Mouse (Mus musculus) stomach, embryonic 16.5 days (tissue): Measurements from ENCODE around the gene Mei1. TPM values are rescaled to one million over a fixed set of nuclear protein-coding genes. Genes with fewer than 3 reads are reported as not detected.
A peak's percentile ranks its signal among the peaks of the same experiment; 100 is the strongest.

Experiments used
- ATAC-seq: fragments of 200-750 bp; cut with Nextera tagmentation; 2 replicates; pipeline ENCODE4 v1.8.0; 2017; ENCODE audit warnings: moderate number of reproducible peaks, moderate TSS enrichment; ENCODE audit not compliant: insufficient read depth, low FRiP score
- H3K27ac ChIP-seq: fragments of 300-500 bp; sonication (generic); 2 replicates; pipeline ENCODE4 v1.5.1; 2014; ENCODE audit warnings: low read length
- H3K27me3 ChIP-seq: fragments of 300-500 bp; sonication (generic); 2 replicates; pipeline ENCODE4 v1.6.1; 2014; ENCODE audit warnings: low read length, control low read depth, mixed read lengths; ENCODE audit not compliant: control insufficient read depth, insufficient read depth
- H3K36me3 ChIP-seq: fragments of 300-500 bp; sonication (generic); 2 replicates; pipeline ENCODE4 v1.6.1; 2014; ENCODE audit warnings: low read length; ENCODE audit not compliant: control insufficient read depth, insufficient read depth
- H3K4me1 ChIP-seq: fragments of 300-500 bp; sonication (generic); 2 replicates; pipeline ENCODE4 v1.6.1; 2014; ENCODE audit warnings: low read length, control low read depth, mixed read lengths; ENCODE audit not compliant: control insufficient read depth, insufficient read depth
- H3K4me2 ChIP-seq: fragments of 300-500 bp; sonication (generic); 2 replicates; pipeline ENCODE4 v1.6.1; 2014; ENCODE audit warnings: low read depth, low read length, mixed read lengths
- H3K4me3 ChIP-seq: fragments of 300-500 bp; sonication (generic); replicated peaks from 2 replicates; pipeline ENCODE4 v1.5.1; 2014; ENCODE audit warnings: mild to moderate bottlenecking, low read length
- H3K9ac ChIP-seq: fragments of 300-500 bp; sonication (generic); 2 replicates; pipeline ENCODE4 v1.6.1; 2014; ENCODE audit warnings: low read length
- H3K9me3 ChIP-seq: fragments of 300-500 bp; sonication (generic); replicated peaks from 2 replicates; pipeline ENCODE4 v1.6.1; 2016; ENCODE audit warnings: low read length, control low read depth; ENCODE audit not compliant: control insufficient read depth
- WGBS: fragments of 180-500 bp; shearing (Covaris S2); extraction: QIAGEN DNeasy Blood & Tissue Kit; methylation state at CpG from one replicate; pipeline ENCODE4 v1.1.7; 2014; 5-methylcytosine and 5-hydroxymethylcytosine counted together
- polyA plus RNA-seq: library from polyadenylated mRNA; unstranded; fragments of >200 nt; fragmentation: Nextera tagmentation; extraction: Ambion mirVana; gene quantifications from 2 replicates; pipeline ENCODE4 v1.2.1, GENCODE M21; 2015

Mei1 gene
- 0.03 TPM in 1 of 2 replicates, not detected in the other for polyA plus RNA-seq

DNA sequence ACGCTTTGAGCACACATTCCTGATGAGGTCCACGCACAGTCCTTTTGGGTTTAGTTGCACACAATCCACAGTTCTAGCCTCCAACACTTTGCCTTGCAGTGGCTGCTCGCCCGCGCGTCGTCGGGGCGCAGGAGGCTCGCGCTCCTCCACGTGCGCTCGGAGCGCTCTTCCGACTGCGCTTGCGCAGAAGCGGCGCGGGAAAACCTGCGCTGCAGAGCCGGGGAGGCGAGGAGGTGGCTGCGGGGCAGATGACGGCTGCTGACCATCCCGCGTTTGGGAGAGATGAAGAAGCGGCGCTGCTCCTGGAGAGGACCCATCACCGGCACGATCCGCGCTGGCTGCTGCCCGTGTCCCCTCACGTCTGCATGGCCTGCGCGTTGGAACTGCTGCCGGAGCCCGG, at the start of gene Mei1:
Gene Mei1, plus strand, starts transcription at position 99 of the 400 bp plus-strand sequence.
- 13% methylated on average over 40 of the region's 40 CpGs for WGBS
- Histone ChIP-seq H3K4me3 (peak within 1 kb of the TSS; percentile 21; the same call in 1 of the 2 replicates), H3K4me2 (peak within 1 kb of the TSS; percentile 33; the same call in 1 of the 2 replicates), H3K9me3 (no peaks in the 10 kb centered on the region), H3K36me3 (no peaks in the 10 kb centered on the region), H3K9ac (no peak within 1 kb of the TSS), H3K4me1 (no peaks in the 10 kb centered on the region), H3K27ac (no peak within 1 kb of the TSS), H3K27me3 (peaks cover 24% of the 10 kb centered on the region)
- no peak for ATAC-seq

- Histone ChIP-seq H3K27ac (no peak overlapping the region), H3K27me3 (no peaks in the 10 kb centered on the region), H3K36me3 (peaks cover 29% of the 10 kb centered on the region), H3K9ac (no peak overlapping the region), H3K4me3 (no peak overlapping the region), H3K4me1 (no peaks in the 10 kb centered on the region), H3K9me3 (no peaks in the 10 kb centered on the region), H3K4me2 (no peak overlapping the region)
- no peak for ATAC-seq
- WGBS, result 77% methylated on average over 13 of the region's 13 CpGs
Measured at GRCm38 (mm10) chr15:82022535-82023088, 47.2 kb upstream of the Mei1 start.

- no peaks in the 10 kb centered on the region for H3K27me3 ChIP-seq
- H3K9me3 ChIP-seq, result no peaks in the 10 kb centered on the region
- H3K36me3 ChIP-seq, result peaks cover 32% of the 10 kb centered on the region
- H3K4me2 ChIP-seq, result no peak overlapping the region
- H3K9ac ChIP-seq, result no peak overlapping the region
- no peak overlapping the region for H3K4me3 ChIP-seq
- ATAC-seq, result no peak
- H3K27ac ChIP-seq, result no peak overlapping the region
- no peaks in the 10 kb centered on the region for H3K4me1 ChIP-seq
- 80% methylated on average over 6 of the region's 6 CpGs for WGBS
Measured at GRCm38 (mm10) chr15:82023965-82024635, 45.7 kb upstream of the Mei1 start.

GRCm38 (mm10) chr15:82027276-82027675, 42.5 kb upstream of the Mei1 start:
- no peaks in the 10 kb centered on the region for H3K9me3 ChIP-seq
- H3K4me2 ChIP-seq, result no peak overlapping the region
- H3K27ac ChIP-seq, result no peak overlapping the region
- H3K27me3 ChIP-seq, result no peaks in the 10 kb centered on the region
- H3K9ac ChIP-seq, result no peak overlapping the region
- H3K36me3 ChIP-seq, result peaks cover 35% of the 10 kb centered on the region
- no peak overlapping the region for H3K4me3 ChIP-seq
- WGBS, result 83% methylated on average over 7 of the region's 7 CpGs
- ATAC-seq, result no peak
- H3K4me1 ChIP-seq, result no peaks in the 10 kb centered on the region

- H3K4me3 ChIP-seq, result no peak overlapping the region
- H3K36me3 ChIP-seq, result peaks cover 35% of the 10 kb centered on the region
- 74% methylated on average over 7 of the region's 7 CpGs for WGBS
- no peak overlapping the region for H3K9ac ChIP-seq
- H3K27ac ChIP-seq, result no peak overlapping the region
- no peaks in the 10 kb centered on the region for H3K4me1 ChIP-seq
- H3K9me3 ChIP-seq, result no peaks in the 10 kb centered on the region
- no peak overlapping the region for H3K4me2 ChIP-seq
- ATAC-seq, result no peak
- H3K27me3 ChIP-seq, result no peaks in the 10 kb centered on the region
Measured at GRCm38 (mm10) chr15:82027726-82028125, 42.1 kb upstream of the Mei1 start.

DNA sequence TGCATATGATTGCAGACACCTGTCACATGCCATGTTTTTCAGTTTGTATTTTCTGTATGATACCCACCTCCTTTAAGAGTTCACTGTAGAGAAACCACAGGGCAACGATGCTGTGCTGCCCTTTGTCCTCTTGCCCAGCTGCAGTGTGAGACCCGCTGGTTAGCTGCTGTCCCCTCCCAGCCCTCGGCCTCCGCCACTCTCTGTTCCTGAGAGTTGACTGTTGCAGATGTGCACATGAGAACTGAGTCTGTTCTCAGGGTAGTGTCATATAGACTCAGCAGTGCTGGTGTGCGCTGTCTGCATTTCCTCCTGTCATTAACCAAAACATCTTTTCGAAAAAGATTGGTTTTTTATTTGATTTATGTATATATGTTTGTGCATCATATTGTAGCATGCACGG, 37.4 kb upstream of the Mei1 start:
- no peak for ATAC-seq
- H3K4me2 ChIP-seq, result no peak overlapping the region

GRCm38 (mm10) chr15:82033762-82034161, 36.0 kb upstream of the Mei1 start, which contains the start of gene Desi1:
Desi1 (minus strand) TSS chr15:82033862.
- ATAC-seq, result no peak
- H3K9me3 ChIP-seq, result no peaks in the 10 kb centered on the region

More for the DNA sequence above, 37.4 kb upstream of the Mei1 start:
- Histone ChIP-seq H3K36me3 (peaks cover 12% of the 10 kb centered on the region), H3K27me3 (no peaks in the 10 kb centered on the region), H3K27ac (no peak overlapping the region), H3K9ac (no peak overlapping the region), H3K4me3 (no peak overlapping the region), H3K9me3 (no peaks in the 10 kb centered on the region), H3K4me1 (no peaks in the 10 kb centered on the region)
- whole genome bisulfite sequencing, result 87% methylated on average over 7 of the region's 7 CpGs

DNA sequence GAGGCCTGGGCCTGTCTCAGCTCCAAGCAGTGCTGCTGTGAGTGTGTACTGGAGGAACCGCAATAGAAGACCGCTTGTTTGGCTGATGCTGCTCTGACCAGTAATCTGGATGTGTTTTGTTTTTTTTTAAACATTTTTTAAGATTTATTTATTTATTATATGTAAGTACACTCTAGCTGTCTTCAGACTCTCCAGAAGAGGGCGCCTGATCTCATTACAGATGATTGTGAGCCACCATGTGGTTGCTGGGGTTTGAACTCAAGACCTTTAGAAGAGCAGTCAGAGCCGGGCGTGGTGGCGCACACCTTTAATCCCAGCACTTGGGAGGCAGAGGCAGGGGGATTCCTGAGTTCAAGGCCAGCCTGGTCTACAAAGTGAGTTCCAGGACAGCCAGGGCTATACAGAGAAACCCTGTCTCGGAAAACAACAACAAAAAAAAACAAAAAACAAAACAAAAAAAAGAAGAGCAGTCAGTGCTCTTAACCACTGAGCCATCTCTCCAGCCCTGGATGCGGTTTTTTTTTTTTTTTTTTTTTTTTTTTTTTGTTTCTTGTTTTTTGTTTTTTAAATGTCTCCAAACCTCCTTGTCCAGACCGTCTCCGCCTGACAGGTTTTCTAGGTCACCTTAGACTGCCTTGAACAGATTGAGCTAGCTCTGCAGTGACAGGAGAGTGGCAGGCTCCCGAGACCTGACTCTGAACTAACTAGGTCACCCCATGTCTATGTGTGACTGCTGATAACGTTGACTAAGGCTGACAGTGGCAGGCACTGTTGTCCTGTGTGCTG, 33.7 kb upstream of the Mei1 start:
- no peaks in the 10 kb centered on the region for H3K4me1 ChIP-seq
- no peak overlapping the region for H3K4me2 ChIP-seq
- H3K9ac ChIP-seq, result no peak overlapping the region
- H3K36me3 ChIP-seq, result peaks cover 7% of the 10 kb centered on the region
- H3K27me3 ChIP-seq, result no peaks in the 10 kb centered on the region
- no peaks in the 10 kb centered on the region for H3K9me3 ChIP-seq
- H3K4me3 ChIP-seq, result no peak overlapping the region
- no peak for ATAC-seq
- WGBS, result 80% methylated on average over 12 of the region's 12 CpGs
- no peak overlapping the region for H3K27ac ChIP-seq

More at GRCm38 (mm10) chr15:82033762-82034161, 36.0 kb upstream of the Mei1 start, which contains the start of gene Desi1:
- 89% methylated on average over 4 of the region's 4 CpGs for WGBS
- Histone ChIP-seq H3K36me3 (peaks cover 7% of the 10 kb centered on the region; the same call in 1 of the 2 replicates), H3K4me3 (no peak within 1 kb of the TSS), H3K27ac (no peak within 1 kb of the TSS), H3K4me1 (no peaks in the 10 kb centered on the region), H3K27me3 (no peaks in the 10 kb centered on the region), H3K9ac (no peak within 1 kb of the TSS), H3K4me2 (no peak within 1 kb of the TSS)

- peaks cover 4% of the 10 kb centered on the region for H3K4me1 ChIP-seq
- WGBS, result 94% methylated on average over 1 of the region's 1 CpGs
- no peak overlapping the region for H3K4me2 ChIP-seq
- H3K9ac ChIP-seq, result no peak overlapping the region
- H3K27me3 ChIP-seq, result no peaks in the 10 kb centered on the region
- no peak overlapping the region for H3K4me3 ChIP-seq
- H3K27ac ChIP-seq, result no peak overlapping the region
- peaks cover 9% of the 10 kb centered on the region for H3K36me3 ChIP-seq
- no peak for ATAC-seq
- no peaks in the 10 kb centered on the region for H3K9me3 ChIP-seq
Measured at GRCm38 (mm10) chr15:82040650-82041049, 29.1 kb upstream of the Mei1 start.
